Mouse (Mus musculus): Measurements from ENCODE around the gene Atxn2. TPM values are rescaled to one million over a fixed set of nuclear protein-coding genes. Genes with fewer than 3 reads are reported as not detected.
"Not testable (repeated sequence)": the region's sequence is repeated elsewhere in the genome, so short reads cannot be mapped to it uniquely, and the experiment has no call there.

The Atxn2 gene
- polyA plus RNA-seq, 1 experiment = 42.8 TPM

GRCm38 (mm10) chr5:121721841-121722240 is 10.7 kb downstream of the Atxn2 start:
- TF ChIP-seq FLI1 (IDR thresholded peaks at IDR 0.05; ENCODE audit: low read length) (no peak), GATA1 (IDR thresholded peaks at IDR 0.05; ENCODE audit: borderline replicate concordance, low read length) (no peak)
- Histone ChIP-seq H3K4me1 (peaks cover 59% of the 10 kb centered on the region), H3K9me3 (no peaks in the 10 kb centered on the region), H3K4me3 (replicated peaks) (no peak overlapping the region), H3K36me3 (replicated peaks; ENCODE audit: low read length) (peaks cover 28% of the 10 kb centered on the region), H3K27me3 (replicated peaks) (no peaks in the 10 kb centered on the region)

DNA sequence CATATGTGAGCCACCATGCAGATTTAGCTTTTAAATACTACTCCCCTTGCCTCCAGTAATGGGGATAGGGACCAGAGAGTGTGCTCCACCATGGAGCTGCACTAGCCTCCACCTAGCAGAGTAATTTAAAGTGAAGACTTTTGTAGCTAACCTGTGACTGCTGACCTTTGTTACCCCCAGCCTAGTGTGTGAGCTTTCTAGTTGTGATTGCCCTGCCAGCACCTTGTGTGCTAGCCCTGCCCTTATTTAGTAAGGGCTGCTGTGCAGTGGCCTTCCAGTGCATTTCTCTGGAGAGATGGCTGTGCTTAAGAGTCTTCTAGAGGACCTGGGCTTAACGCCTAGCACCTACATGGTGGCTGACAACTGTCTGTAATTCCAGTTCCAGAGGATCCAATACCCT is 13.5 kb downstream of the Atxn2 start:
- Histone ChIP-seq H3K9me3 (no peaks in the 10 kb centered on the region), H3K4me3 (replicated peaks) (no peak overlapping the region), H3K27me3 (replicated peaks) (no peaks in the 10 kb centered on the region), H3K4me1 (peaks cover 57% of the 10 kb centered on the region), H3K36me3 (replicated peaks; ENCODE audit: low read length) (peaks cover 26% of the 10 kb centered on the region)
- TF ChIP-seq GATA1 (IDR thresholded peaks at IDR 0.05; ENCODE audit: borderline replicate concordance, low read length) (no peak), FLI1 (IDR thresholded peaks at IDR 0.05; ENCODE audit: low read length) (no peak)

GRCm38 (mm10) chr5:121730057-121730456 is 18.9 kb downstream of the Atxn2 start:
- no peak overlapping the region for H3K4me3 ChIP-seq (replicated peaks)
- no peaks in the 10 kb centered on the region for H3K9me3 ChIP-seq
- no peak for TF ChIP-seq FLI1 (IDR thresholded peaks at IDR 0.05; ENCODE audit: low read length)
- peaks cover 46% of the 10 kb centered on the region for H3K36me3 ChIP-seq (replicated peaks; ENCODE audit: low read length)
- no peaks in the 10 kb centered on the region for H3K27me3 ChIP-seq (replicated peaks)
- peaks cover 36% of the 10 kb centered on the region for H3K4me1 ChIP-seq

DNA sequence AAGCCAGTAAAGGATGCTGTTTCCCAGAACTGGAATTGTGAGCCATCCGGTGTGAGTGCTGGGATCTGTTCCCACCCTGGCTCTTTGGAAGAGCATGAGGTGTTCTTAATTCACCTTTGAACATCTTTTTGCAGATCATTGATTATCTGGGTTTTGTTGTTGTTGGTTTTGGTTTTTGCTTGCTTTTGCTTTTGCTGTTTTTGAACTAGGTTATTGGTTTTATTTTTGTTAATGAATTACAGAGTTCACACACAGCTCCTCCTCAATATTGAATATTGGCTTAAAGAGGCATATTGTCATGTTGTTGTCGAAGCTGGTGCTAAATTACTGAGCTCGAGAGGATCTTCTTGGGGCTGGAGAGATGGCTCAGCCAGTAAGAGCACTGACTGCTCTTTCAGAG is 25.5 kb downstream of the Atxn2 start:
- H3K4me1 ChIP-seq = peaks cover 45% of the 10 kb centered on the region

DNA sequence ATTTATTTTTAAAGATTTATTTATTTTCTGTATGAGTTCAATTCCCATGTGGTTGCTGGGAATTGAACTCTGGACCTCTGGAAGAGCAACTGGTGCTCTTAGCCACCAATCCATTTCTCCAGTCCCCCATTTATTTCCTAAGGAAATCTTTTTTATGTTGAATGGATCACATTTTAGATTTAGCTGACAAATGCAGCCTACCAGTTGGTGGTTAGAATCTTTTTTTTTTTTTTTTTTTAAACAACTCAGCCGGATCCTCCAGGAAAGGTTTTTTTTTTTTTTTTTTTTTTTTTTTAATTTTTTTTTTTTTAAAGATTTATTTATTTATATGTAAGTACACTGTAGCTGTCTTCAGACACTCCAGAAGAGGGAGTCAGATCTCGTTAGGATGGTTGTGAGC is 27.0 kb downstream of the Atxn2 start:
- Histone ChIP-seq H3K36me3 (replicated peaks; ENCODE audit: low read length) (peaks cover 46% of the 10 kb centered on the region), H3K4me1 (peaks cover 53% of the 10 kb centered on the region)
- H3K9me3 ChIP-seq; H3K27me3 ChIP-seq (replicated peaks); H3K4me3 ChIP-seq (replicated peaks): not testable (repeated sequence)

More for the DNA sequence above, 25.5 kb downstream of the Atxn2 start:
- Histone ChIP-seq H3K36me3 (replicated peaks; ENCODE audit: low read length) (peaks cover 51% of the 10 kb centered on the region), H3K4me3 (replicated peaks) (no peak overlapping the region), H3K27me3 (replicated peaks) (no peaks in the 10 kb centered on the region), H3K9me3 (no peaks in the 10 kb centered on the region)
- no peak for TF ChIP-seq FLI1 (IDR thresholded peaks at IDR 0.05; ENCODE audit: low read length)
- TF ChIP-seq GATA1 (IDR thresholded peaks at IDR 0.05; ENCODE audit: borderline replicate concordance, low read length) = no peak

GRCm38 (mm10) chr5:121738576-121739191 is 27.5 kb downstream of the Atxn2 start:
- TF ChIP-seq GATA1 (IDR thresholded peaks at IDR 0.05; ENCODE audit: borderline replicate concordance, low read length) (no peak), FLI1 (IDR thresholded peaks at IDR 0.05; ENCODE audit: low read length) (no peak)
- no peaks in the 10 kb centered on the region for H3K27me3 ChIP-seq (replicated peaks)
- no peak overlapping the region for H3K4me3 ChIP-seq (replicated peaks)
- H3K4me1 ChIP-seq = peaks cover 57% of the 10 kb centered on the region
- H3K36me3 ChIP-seq (replicated peaks; ENCODE audit: low read length) = peaks cover 50% of the 10 kb centered on the region
- H3K9me3 ChIP-seq = no peaks in the 10 kb centered on the region

GRCm38 (mm10) chr5:121740516-121740915 is 29.4 kb downstream of the Atxn2 start:
- TF ChIP-seq FLI1 (IDR thresholded peaks at IDR 0.05; ENCODE audit: low read length) (no peak), GATA1 (IDR thresholded peaks at IDR 0.05; ENCODE audit: borderline replicate concordance, low read length) (no peak)
- Histone ChIP-seq H3K27me3 (replicated peaks) (no peaks in the 10 kb centered on the region), H3K9me3 (no peaks in the 10 kb centered on the region), H3K36me3 (replicated peaks; ENCODE audit: low read length) (peaks cover 38% of the 10 kb centered on the region), H3K4me3 (replicated peaks) (no peak overlapping the region), H3K4me1 (peaks cover 55% of the 10 kb centered on the region)

DNA sequence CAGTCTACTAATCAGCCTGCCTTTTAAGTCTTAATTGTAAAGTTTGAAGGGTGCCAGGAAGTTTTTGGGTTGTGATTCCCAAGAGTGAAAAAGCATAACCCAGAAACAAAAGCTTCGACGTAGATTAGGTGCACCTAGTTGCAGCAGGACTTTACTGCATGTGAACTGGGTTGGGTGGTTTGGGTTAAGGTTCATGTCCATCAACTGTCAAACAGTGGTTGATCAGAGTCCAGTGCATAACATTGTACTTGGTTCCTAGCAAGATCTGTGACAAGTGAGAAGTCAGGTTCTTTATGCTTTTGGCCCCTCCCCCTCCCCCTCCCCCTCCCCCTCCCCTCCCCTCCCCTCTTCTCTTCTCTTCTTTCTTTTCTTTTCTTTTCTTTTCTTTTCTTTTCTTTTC is 31.8 kb downstream of the Atxn2 start:
- no peak overlapping the region for H3K4me3 ChIP-seq (replicated peaks)
- H3K27me3 ChIP-seq (replicated peaks) = no peaks in the 10 kb centered on the region
- H3K9me3 ChIP-seq = no peaks in the 10 kb centered on the region
- peaks cover 54% of the 10 kb centered on the region for H3K36me3 ChIP-seq (replicated peaks; ENCODE audit: low read length)
- TF ChIP-seq FLI1 (IDR thresholded peaks at IDR 0.05; ENCODE audit: low read length) (no peak), GATA1 (IDR thresholded peaks at IDR 0.05; ENCODE audit: borderline replicate concordance, low read length) (no peak)
- peaks cover 64% of the 10 kb centered on the region for H3K4me1 ChIP-seq

DNA sequence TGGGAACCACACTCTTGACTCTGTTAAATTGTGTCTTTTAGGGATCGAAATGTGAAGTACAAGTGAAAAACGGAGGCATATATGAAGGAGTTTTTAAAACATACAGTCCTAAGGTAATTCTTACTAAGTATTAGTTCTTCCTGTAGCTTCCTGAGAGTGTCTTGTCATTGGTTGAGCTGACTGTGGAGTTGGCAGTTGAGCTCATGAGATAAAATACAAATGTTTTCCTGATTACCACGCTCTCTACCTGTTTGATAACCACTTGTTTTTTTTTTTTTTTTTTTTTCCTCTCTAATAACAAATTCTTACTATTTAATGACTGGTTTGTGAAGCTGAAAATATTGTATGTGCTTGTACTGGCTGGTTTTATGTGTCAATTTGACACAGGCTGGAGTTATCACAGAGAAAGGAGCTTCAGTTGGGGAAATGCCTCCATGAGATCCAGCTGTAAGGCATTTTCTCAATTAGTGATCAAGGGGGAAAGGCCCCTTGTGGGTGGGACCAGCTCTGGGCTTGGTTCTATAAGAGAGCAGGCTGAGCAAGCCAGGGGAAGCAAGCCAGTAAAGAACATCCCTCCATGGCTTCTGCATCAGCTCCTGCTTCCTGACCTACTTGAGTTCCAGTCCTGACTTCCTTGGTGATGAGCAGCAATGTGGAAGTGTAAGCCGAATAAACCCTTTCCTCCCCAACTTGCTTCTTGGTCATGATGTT is 36.9 kb downstream of the Atxn2 start:
- Histone ChIP-seq H3K4me1 (peaks cover 32% of the 10 kb centered on the region), H3K36me3 (replicated peaks; ENCODE audit: low read length) (peaks cover 70% of the 10 kb centered on the region)
- not testable (repeated sequence) for H3K27me3 ChIP-seq (replicated peaks); H3K9me3 ChIP-seq; H3K4me3 ChIP-seq (replicated peaks)

DNA sequence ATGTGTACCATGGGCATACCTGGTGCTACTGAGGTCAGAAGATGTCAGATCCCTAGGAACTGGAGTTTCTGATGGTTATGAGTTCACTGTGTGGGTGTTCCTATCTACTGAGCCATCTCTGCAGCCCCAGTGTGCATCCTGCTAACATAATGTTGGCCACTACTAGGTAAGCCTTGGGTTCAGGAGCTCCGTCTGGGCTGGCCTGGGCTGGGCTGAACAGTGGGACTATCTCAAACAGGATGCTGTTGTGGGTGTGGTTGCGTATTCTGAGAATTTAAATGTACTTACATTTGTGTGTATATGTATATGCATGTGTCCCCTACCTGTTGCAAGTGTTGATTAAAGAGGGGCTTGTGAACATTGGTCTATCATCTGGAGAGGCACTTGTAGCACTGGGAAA is 38.5 kb downstream of the Atxn2 start:
- TF ChIP-seq FLI1 (IDR thresholded peaks at IDR 0.05; ENCODE audit: low read length) (no peak), GATA1 (IDR thresholded peaks at IDR 0.05; ENCODE audit: borderline replicate concordance, low read length) (no peak)
- Histone ChIP-seq H3K4me1 (peaks cover 32% of the 10 kb centered on the region), H3K27me3 (replicated peaks) (no peaks in the 10 kb centered on the region), H3K9me3 (no peaks in the 10 kb centered on the region), H3K4me3 (replicated peaks) (no peak overlapping the region), H3K36me3 (replicated peaks; ENCODE audit: low read length) (peaks cover 79% of the 10 kb centered on the region)
